Mouse (Mus musculus) liver, embryonic 14.5 days (tissue): Measurements from ENCODE around the gene Ephb1. TPM values are rescaled to one million over a fixed set of nuclear protein-coding genes. Genes with fewer than 3 reads are reported as not detected.

Experiments
- ATAC-seq: fragments of 200-750 bp; cut with Nextera tagmentation; 2 replicates; pipeline ENCODE4 v1.8.0; 2017; ENCODE audit warnings: moderate number of reproducible peaks, mild to moderate bottlenecking, moderate library complexity; ENCODE audit not compliant: insufficient read depth
- DNase-seq, 3 experiments: peaks; one replicate each; pipeline ENCODE4 v3.0.0-alpha.2; 2012 to 2013; ENCODE audit warnings: low read depth in 3 of 3, low spot score in 3 of 3
- H3K27ac ChIP-seq: fragments of 300-500 bp; sonication (generic); 2 replicates; pipeline ENCODE4 v1.5.1; 2014; ENCODE audit warnings: moderate library complexity, mild to moderate bottlenecking, control low read depth, inconsistent platforms
- H3K27me3 ChIP-seq: fragments of 300-500 bp; sonication (generic); 2 replicates; pipeline ENCODE4 v1.6.1; 2014; ENCODE audit warnings: mild to moderate bottlenecking, low read length, moderate library complexity; ENCODE audit not compliant: control insufficient read depth, insufficient read depth
- H3K36me3 ChIP-seq: fragments of 300-500 bp; sonication (generic); replicated peaks from 2 replicates; pipeline ENCODE4 v1.6.1; 2014; ENCODE audit warnings: low read depth; ENCODE audit not compliant: control insufficient read depth, insufficient read depth
- H3K4me1 ChIP-seq, 2 experiments: fragments of 200-500 bp in 1 of 2; fragments of 300-500 bp in 1 of 2; sonication (generic) in 1 of 2; replicated peaks; 2 replicates each; pipeline ENCODE4 v1.6.1; 2012 to 2014; ENCODE audit warnings: antibody characterized with exemption in 1 of 2, inconsistent platforms in 1 of 2, low read length in 1 of 2; ENCODE audit not compliant: control insufficient read depth in 2 of 2, insufficient read depth in 2 of 2
- H3K4me2 ChIP-seq: fragments of 300-500 bp; sonication (generic); 2 replicates; pipeline ENCODE4 v1.6.1; 2014; ENCODE audit warnings: low read depth, mild to moderate bottlenecking, control low read depth, moderate library complexity
- H3K4me3 ChIP-seq, 2 experiments: fragments of 200-500 bp in 1 of 2; fragments of 300-500 bp in 1 of 2; sonication (generic) in 1 of 2; 2 replicates each; pipeline ENCODE4 v1.5.1; 2012 to 2014; ENCODE audit warnings: low read depth in 2 of 2, low read length in 2 of 2, mild to moderate bottlenecking in 2 of 2, control low read depth in 1 of 2, inconsistent platforms in 1 of 2, moderate library complexity in 1 of 2; ENCODE audit not compliant: insufficient read depth in 1 of 2
- H3K9ac ChIP-seq: fragments of 300-500 bp; sonication (generic); replicated peaks from 2 replicates; pipeline ENCODE4 v1.6.1; 2014; ENCODE audit warnings: mild to moderate bottlenecking, control low read depth, moderate library complexity
- H3K9me3 ChIP-seq: fragments of 300-500 bp; sonication (generic); 2 replicates; pipeline ENCODE4 v1.6.1; 2016; ENCODE audit warnings: low read length, mixed read lengths; ENCODE audit not compliant: control insufficient read depth
- CTCF ChIP-seq: IDR thresholded peaks from 2 replicates; pipeline ENCODE4 v1.5.1; 2016; ENCODE audit warnings: antibody characterized with exemption, low read depth, control low read depth
- EP300 ChIP-seq: IDR thresholded peaks from 2 replicates; pipeline ENCODE4 v1.6.1; 2016; ENCODE audit warnings: antibody characterized with exemption, low read depth
- WGBS: fragments of 180-500 bp; shearing (Covaris S2); extraction: QIAGEN DNeasy Blood & Tissue Kit; methylation state at CpG from one replicate; pipeline ENCODE4 v1.1.7; 2014; ENCODE audit not compliant: insufficient replicate concordance; 5-methylcytosine and 5-hydroxymethylcytosine counted together
- polyA plus RNA-seq, 2 experiments: library from polyadenylated mRNA; depleted of rRNA in 1 of 2; stranded (reverse) in 1 of 2; unstranded in 1 of 2; fragments of >200 nt; fragmentation: Nextera tagmentation in 1 of 2; extraction: Ambion mirVana in 1 of 2; gene quantifications; 2 replicates each; pipeline versions ENCODE4 v1.2.1 to v1.2.3; 2012 to 2014

Ephb1 gene
- polyA plus RNA-seq, 2 experiments, result 0.25 to 0.29 TPM

GRCm38 (mm10) chr9:102122880-102123453, 231.5 kb downstream of the Ephb1 start:
- H3K36me3 ChIP-seq, result no peaks in the 10 kb centered on the region
- H3K27me3 ChIP-seq, result no peaks in the 10 kb centered on the region
- ATAC-seq, result no peak
- TF ChIP-seq EP300, result no peak
- TF ChIP-seq CTCF, result no peak
- WGBS, result 24% methylated on average over 4 of the region's 4 CpGs
- H3K9me3 ChIP-seq, result no peaks in the 10 kb centered on the region
- H3K27ac ChIP-seq, result no peak overlapping the region
- DNase-seq, result no peak
- H3K9ac ChIP-seq, result no peak overlapping the region
- H3K4me1 ChIP-seq, result no peaks in the 10 kb centered on the region
- H3K4me2 ChIP-seq, result no peak overlapping the region
- no peak overlapping the region for H3K4me3 ChIP-seq

- no peak for TF ChIP-seq EP300
- peak; percentile 19; the same call in 1 of the 2 replicates for TF ChIP-seq CTCF
- Histone ChIP-seq H3K27ac (no peak overlapping the region), H3K27me3 (no peaks in the 10 kb centered on the region), H3K36me3 (no peaks in the 10 kb centered on the region), H3K4me2 (no peak overlapping the region), H3K4me3 (no peak overlapping the region), H3K9ac (no peak overlapping the region), H3K4me1 (no peaks in the 10 kb centered on the region), H3K9me3 (no peaks in the 10 kb centered on the region)
- ATAC-seq (no peak), DNase-seq (no peak)
- 47% methylated on average over 3 of the region's 3 CpGs for WGBS
These were observed 235.1 kb downstream of the Ephb1 start for GRCm38 (mm10) chr9:102119422-102119821.

GRCm38 (mm10) chr9:102115326-102115725, 239.2 kb downstream of the Ephb1 start:
- Histone ChIP-seq H3K36me3 (no peaks in the 10 kb centered on the region), H3K27me3 (no peaks in the 10 kb centered on the region), H3K4me1 (no peaks in the 10 kb centered on the region), H3K9me3 (no peaks in the 10 kb centered on the region), H3K9ac (no peak overlapping the region), H3K4me2 (no peak overlapping the region), H3K4me3 (no peak overlapping the region), H3K27ac (no peak overlapping the region)
- ATAC-seq, result no peak
- WGBS, result 75% methylated on average over 10 of the region's 10 CpGs
- no peak for TF ChIP-seq CTCF
- TF ChIP-seq EP300, result no peak
- no peak for DNase-seq

GRCm38 (mm10) chr9:102111471-102111870, 243.0 kb downstream of the Ephb1 start:
- 35% methylated on average over 3 of the region's 3 CpGs for WGBS
- Histone ChIP-seq H3K9me3 (no peaks in the 10 kb centered on the region), H3K4me1 (no peaks in the 10 kb centered on the region), H3K36me3 (no peaks in the 10 kb centered on the region), H3K9ac (no peak overlapping the region), H3K27ac (no peak overlapping the region), H3K27me3 (no peaks in the 10 kb centered on the region), H3K4me3 (no peak overlapping the region), H3K4me2 (no peak overlapping the region)
- TF ChIP-seq EP300, result no peak
- TF ChIP-seq CTCF, result no peak
- no peak for ATAC-seq
- DNase-seq, result no peak

GRCm38 (mm10) chr9:102107978-102108377, 246.5 kb downstream of the Ephb1 start:
- H3K9ac ChIP-seq, result no peak overlapping the region
- H3K4me1 ChIP-seq, result no peaks in the 10 kb centered on the region
- TF ChIP-seq CTCF (no peak), EP300 (no peak)
- H3K27ac ChIP-seq, result no peak overlapping the region
- H3K9me3 ChIP-seq, result no peaks in the 10 kb centered on the region
- 59% methylated on average over 3 of the region's 3 CpGs for WGBS
- DNase-seq, result no peak
- no peaks in the 10 kb centered on the region for H3K27me3 ChIP-seq
- no peak overlapping the region for H3K4me2 ChIP-seq
- H3K4me3 ChIP-seq, result no peak overlapping the region
- ATAC-seq, result no peak
- no peaks in the 10 kb centered on the region for H3K36me3 ChIP-seq
